Mouse (Mus musculus): ENCODE measurements around the gene Alb. TPM values are rescaled to one million over a fixed set of nuclear protein-coding genes. Genes with fewer than 3 reads are reported as not detected.

Alb gene
- polyA plus RNA-seq (2016; fragmentation: Nextera tagmentation; extraction: Ambion mirVana), result not detected in 2 replicates

GRCm38 (mm10) chr5:90460619-90461018 is at the start of gene Alb:
Gene Alb (plus strand): TSS chr5:90460897.
- Histone ChIP-seq H3K27ac (replicated peaks) (no peak within 1 kb of the TSS), H3K9me3 (replicated peaks) (no peaks in the 10 kb centered on the region), H3K27me3 (ENCODE audit: low read depth, poor library complexity, severe bottlenecking) (no peaks in the 10 kb centered on the region), H3K4me1 (no peaks in the 10 kb centered on the region), H3K36me3 (no peaks in the 10 kb centered on the region), H3K4me3 (no peak within 1 kb of the TSS)
- no peak for DNase-seq (ENCODE audit: low spot score)
- 93% methylated on average over 8 of the region's 8 CpGs for WGBS

- 87% methylated on average over 8 of the region's 8 CpGs for WGBS
- DNase-seq (ENCODE audit: low spot score), result no peak
- Histone ChIP-seq H3K4me3 (no peak overlapping the region), H3K27ac (replicated peaks) (no peak overlapping the region), H3K4me1 (no peaks in the 10 kb centered on the region), H3K36me3 (no peaks in the 10 kb centered on the region), H3K27me3 (ENCODE audit: low read depth, poor library complexity, severe bottlenecking) (no peaks in the 10 kb centered on the region), H3K9me3 (replicated peaks) (no peaks in the 10 kb centered on the region)
Measured at GRCm38 (mm10) chr5:90414142-90414924, 46.4 kb upstream of the Alb start.

GRCm38 (mm10) chr5:90414925-90415295 is 45.8 kb upstream of the Alb start:
- Histone ChIP-seq H3K27me3 (ENCODE audit: low read depth, poor library complexity, severe bottlenecking) (no peaks in the 10 kb centered on the region), H3K4me1 (no peaks in the 10 kb centered on the region), H3K27ac (replicated peaks) (no peak overlapping the region), H3K9me3 (replicated peaks) (no peaks in the 10 kb centered on the region), H3K4me3 (no peak overlapping the region), H3K36me3 (no peaks in the 10 kb centered on the region)
- DNase-seq (ENCODE audit: low spot score), result no peak
- 74% methylated on average over 6 of the region's 6 CpGs for WGBS

GRCm38 (mm10) chr5:90424625-90425024 is 36.1 kb upstream of the Alb start:
- Histone ChIP-seq H3K36me3 (no peaks in the 10 kb centered on the region), H3K4me3 (no peak overlapping the region), H3K27ac (replicated peaks) (no peak overlapping the region), H3K27me3 (ENCODE audit: low read depth, poor library complexity, severe bottlenecking) (no peaks in the 10 kb centered on the region), H3K9me3 (replicated peaks) (no peaks in the 10 kb centered on the region), H3K4me1 (no peaks in the 10 kb centered on the region)
- 84% methylated on average over 5 of the region's 5 CpGs for WGBS
- DNase-seq (ENCODE audit: low spot score), result no peak

- H3K4me3 ChIP-seq, result no peak overlapping the region
- no peak for DNase-seq (ENCODE audit: low spot score)
- no peaks in the 10 kb centered on the region for H3K9me3 ChIP-seq (replicated peaks)
- H3K4me1 ChIP-seq, result no peaks in the 10 kb centered on the region
- WGBS, result 84% methylated on average over 3 of the region's 3 CpGs
- H3K36me3 ChIP-seq, result no peaks in the 10 kb centered on the region
- no peak overlapping the region for H3K27ac ChIP-seq (replicated peaks)
- no peaks in the 10 kb centered on the region for H3K27me3 ChIP-seq (ENCODE audit: low read depth, poor library complexity, severe bottlenecking)
Measured at GRCm38 (mm10) chr5:90425191-90425590, 35.5 kb upstream of the Alb start.

- Histone ChIP-seq H3K4me3 (no peak overlapping the region), H3K36me3 (no peaks in the 10 kb centered on the region), H3K27me3 (ENCODE audit: low read depth, poor library complexity, severe bottlenecking) (no peaks in the 10 kb centered on the region), H3K9me3 (replicated peaks) (no peaks in the 10 kb centered on the region), H3K4me1 (no peaks in the 10 kb centered on the region), H3K27ac (replicated peaks) (no peak overlapping the region)
- no peak for DNase-seq (ENCODE audit: low spot score)
- 90% methylated on average over 9 of the region's 9 CpGs for WGBS
Measured at GRCm38 (mm10) chr5:90431053-90431452, 29.6 kb upstream of the Alb start.

GRCm38 (mm10) chr5:90439157-90439556 is 21.5 kb upstream of the Alb start:
- Histone ChIP-seq H3K4me3 (no peak overlapping the region), H3K27ac (replicated peaks) (no peak overlapping the region), H3K9me3 (replicated peaks) (no peaks in the 10 kb centered on the region), H3K36me3 (no peaks in the 10 kb centered on the region), H3K4me1 (no peaks in the 10 kb centered on the region), H3K27me3 (ENCODE audit: low read depth, poor library complexity, severe bottlenecking) (no peaks in the 10 kb centered on the region)
- DNase-seq (ENCODE audit: low spot score), result no peak
- WGBS, result 81% methylated on average over 4 of the region's 4 CpGs

GRCm38 (mm10) chr5:90447577-90447976 is 13.1 kb upstream of the Alb start:
- Histone ChIP-seq H3K9me3 (replicated peaks) (no peaks in the 10 kb centered on the region), H3K27me3 (ENCODE audit: low read depth, poor library complexity, severe bottlenecking) (0 out of 2 replicates have a peak, but pooled peaks cover 3% of the 10 kb centered on the region), H3K4me3 (no peak overlapping the region), H3K36me3 (no peaks in the 10 kb centered on the region), H3K27ac (replicated peaks) (no peak overlapping the region), H3K4me1 (no peaks in the 10 kb centered on the region)
- 73% methylated on average over 3 of the region's 3 CpGs for WGBS
- no peak for DNase-seq (ENCODE audit: low spot score)

- 0 out of 2 replicates have a peak, but pooled peaks cover 3% of the 10 kb centered on the region for H3K27me3 ChIP-seq (ENCODE audit: low read depth, poor library complexity, severe bottlenecking)
- DNase-seq (ENCODE audit: low spot score), result no peak
- H3K36me3 ChIP-seq, result no peaks in the 10 kb centered on the region
- no peaks in the 10 kb centered on the region for H3K4me1 ChIP-seq
- no peak overlapping the region for H3K4me3 ChIP-seq
- H3K9me3 ChIP-seq (replicated peaks), result no peaks in the 10 kb centered on the region
- no peak overlapping the region for H3K27ac ChIP-seq (replicated peaks)
- 90% methylated on average over 5 of the region's 5 CpGs for WGBS
Measured at GRCm38 (mm10) chr5:90449961-90450360, 10.7 kb upstream of the Alb start.

- no peak overlapping the region for H3K27ac ChIP-seq (replicated peaks)
- WGBS, result 81% methylated on average over 4 of the region's 4 CpGs
Measured at GRCm38 (mm10) chr5:90452711-90453110, 8.0 kb upstream of the Alb start.

GRCm38 (mm10) chr5:90457241-90457640 is 3.5 kb upstream of the Alb start:
- H3K27ac ChIP-seq (replicated peaks), result no peak overlapping the region
- no peaks in the 10 kb centered on the region for H3K9me3 ChIP-seq (replicated peaks)
- no peaks in the 10 kb centered on the region for H3K36me3 ChIP-seq
- no peaks in the 10 kb centered on the region for H3K4me1 ChIP-seq
- no peak overlapping the region for H3K4me3 ChIP-seq
- H3K27me3 ChIP-seq (ENCODE audit: low read depth, poor library complexity, severe bottlenecking), result no peaks in the 10 kb centered on the region
- WGBS, result 85% methylated on average over 1 of the region's 1 CpGs
- DNase-seq (ENCODE audit: low spot score), result no peak

More at GRCm38 (mm10) chr5:90452711-90453110, 8.0 kb upstream of the Alb start:
- Histone ChIP-seq H3K4me3 (no peak overlapping the region), H3K4me1 (no peaks in the 10 kb centered on the region), H3K27me3 (ENCODE audit: low read depth, poor library complexity, severe bottlenecking) (no peaks in the 10 kb centered on the region), H3K9me3 (replicated peaks) (no peaks in the 10 kb centered on the region), H3K36me3 (no peaks in the 10 kb centered on the region)
- DNase-seq (ENCODE audit: low spot score), result no peak

- Histone ChIP-seq H3K36me3 (no peaks in the 10 kb centered on the region), H3K4me3 (no peak overlapping the region), H3K27ac (replicated peaks) (no peak overlapping the region), H3K9me3 (replicated peaks) (no peaks in the 10 kb centered on the region), H3K4me1 (no peaks in the 10 kb centered on the region), H3K27me3 (ENCODE audit: low read depth, poor library complexity, severe bottlenecking) (no peaks in the 10 kb centered on the region)
- 86% methylated on average over 5 of the region's 5 CpGs for WGBS
- DNase-seq (ENCODE audit: low spot score), result no peak
Measured at GRCm38 (mm10) chr5:90458727-90459126, 2.0 kb upstream of the Alb start.

- H3K4me1 ChIP-seq, result peaks cover 9% of the 10 kb centered on the region
- H3K9me3 ChIP-seq (replicated peaks), result no peaks in the 10 kb centered on the region
- no peaks in the 10 kb centered on the region for H3K27me3 ChIP-seq (ENCODE audit: low read depth, poor library complexity, severe bottlenecking)
- H3K4me3 ChIP-seq, result no peak overlapping the region
- DNase-seq (ENCODE audit: low spot score), result no peak
- WGBS, result 72% methylated on average over 4 of the region's 4 CpGs
- no peaks in the 10 kb centered on the region for H3K36me3 ChIP-seq
- H3K27ac ChIP-seq (replicated peaks), result no peak overlapping the region
Measured at GRCm38 (mm10) chr5:90466806-90467205, 6.1 kb downstream of the Alb start.

Measured in midbrain, embryonic 10.5 days (tissue).